Mouse (Mus musculus): ENCODE data around the gene 4930452B06Rik. TPM values are rescaled to one million over a fixed set of nuclear protein-coding genes. Genes with fewer than 3 reads are reported as not detected.
A peak's percentile ranks its signal among the peaks of the same experiment; 100 is the strongest.

The 4930452B06Rik gene
- polyA plus RNA-seq, 1 experiment from 2014 or later = 7.4 TPM

GRCm38 (mm10) chr14:8510288-8510959, 155.6 kb downstream of the 4930452B06Rik start:
- no peak overlapping the region for H3K4me2 ChIP-seq (ENCODE audit: low read length)
- no peak overlapping the region for H3K9ac ChIP-seq (ENCODE audit: low read depth, low read length)
- 84% methylated on average over 10 of the region's 10 CpGs for WGBS
- H3K4me3 ChIP-seq (ENCODE audit: low read depth, low read length) = no peak overlapping the region
- no peak overlapping the region for H3K27ac ChIP-seq (ENCODE audit: low read length)
- H3K27me3 ChIP-seq (ENCODE audit: control insufficient read depth, insufficient read depth, low read depth, low read length) = no peaks in the 10 kb centered on the region
- no peaks in the 10 kb centered on the region for H3K9me3 ChIP-seq (replicated peaks; ENCODE audit: control insufficient read depth, low read length, poor library complexity, severe bottlenecking)
- no peaks in the 10 kb centered on the region for H3K36me3 ChIP-seq (ENCODE audit: control insufficient read depth, insufficient read depth, low read length)
- no peaks in the 10 kb centered on the region for H3K4me1 ChIP-seq (ENCODE audit: control insufficient read depth, insufficient read depth, low read length)
- no peak for ATAC-seq

DNA sequence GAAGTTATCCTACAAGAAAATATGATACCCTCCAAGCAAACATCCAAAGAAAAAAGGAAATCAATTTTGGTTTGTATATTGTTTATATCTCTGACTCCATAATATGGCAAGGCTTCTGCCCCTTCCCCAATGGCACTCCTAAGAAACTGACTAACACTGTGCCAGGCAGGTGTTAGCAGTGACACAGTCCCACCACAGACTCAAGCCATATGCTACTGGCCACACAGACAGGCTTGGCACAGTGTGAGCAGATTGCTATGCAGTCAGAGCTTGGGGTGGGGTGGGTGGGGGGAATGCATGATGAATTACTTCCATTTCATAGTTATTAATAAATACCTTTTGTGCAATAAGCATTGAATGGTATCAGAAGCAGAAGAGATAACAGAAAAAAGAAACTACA, 157.4 kb downstream of the 4930452B06Rik start:
- Histone ChIP-seq H3K27ac (ENCODE audit: low read length) (no peak overlapping the region), H3K9ac (ENCODE audit: low read depth, low read length) (no peak overlapping the region), H3K4me2 (ENCODE audit: low read length) (no peak overlapping the region), H3K36me3 (ENCODE audit: control insufficient read depth, insufficient read depth, low read length) (no peaks in the 10 kb centered on the region), H3K27me3 (ENCODE audit: control insufficient read depth, insufficient read depth, low read depth, low read length) (no peaks in the 10 kb centered on the region), H3K9me3 (replicated peaks; ENCODE audit: control insufficient read depth, low read length, poor library complexity, severe bottlenecking) (no peaks in the 10 kb centered on the region), H3K4me1 (ENCODE audit: control insufficient read depth, insufficient read depth, low read length) (no peaks in the 10 kb centered on the region), H3K4me3 (ENCODE audit: low read depth, low read length) (no peak overlapping the region)
- no peak for ATAC-seq

DNA sequence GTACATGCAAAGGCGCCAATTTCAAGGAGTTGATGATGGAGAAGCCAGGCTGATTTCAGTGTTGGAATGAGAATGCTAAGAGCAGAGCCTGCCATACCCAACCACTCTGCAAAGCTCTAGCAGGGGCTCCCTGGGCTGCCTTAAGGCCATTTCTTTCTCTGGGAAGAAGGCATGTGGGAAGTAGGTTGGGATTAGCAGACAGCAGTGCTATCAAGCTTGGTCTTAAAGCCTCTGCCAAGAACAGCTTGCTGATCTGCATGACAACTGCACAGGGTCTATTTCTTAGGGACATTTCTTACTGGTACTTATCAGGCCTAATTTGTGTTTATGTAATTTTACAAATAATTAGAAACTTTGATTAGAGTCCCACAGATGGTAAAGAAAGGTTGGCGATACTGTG, 161.8 kb downstream of the 4930452B06Rik start:
- 95% methylated on average over 2 of the region's 2 CpGs for WGBS
- ATAC-seq = no peak
- Histone ChIP-seq H3K27me3 (ENCODE audit: control insufficient read depth, insufficient read depth, low read depth, low read length) (no peaks in the 10 kb centered on the region), H3K4me3 (ENCODE audit: low read depth, low read length) (no peak overlapping the region), H3K36me3 (ENCODE audit: control insufficient read depth, insufficient read depth, low read length) (no peaks in the 10 kb centered on the region), H3K4me1 (ENCODE audit: control insufficient read depth, insufficient read depth, low read length) (no peaks in the 10 kb centered on the region), H3K4me2 (ENCODE audit: low read length) (no peak overlapping the region), H3K9me3 (replicated peaks; ENCODE audit: control insufficient read depth, low read length, poor library complexity, severe bottlenecking) (no peaks in the 10 kb centered on the region), H3K9ac (ENCODE audit: low read depth, low read length) (no peak overlapping the region), H3K27ac (ENCODE audit: low read length) (no peak overlapping the region)

- WGBS = 94% methylated on average over 3 of the region's 3 CpGs
- no peaks in the 10 kb centered on the region for H3K4me1 ChIP-seq (ENCODE audit: control insufficient read depth, insufficient read depth, low read length)
Observed at GRCm38 (mm10) chr14:8503345-8503744, 162.7 kb downstream of the 4930452B06Rik start.

GRCm38 (mm10) chr14:8502496-8502895, 163.5 kb downstream of the 4930452B06Rik start:
- no peaks in the 10 kb centered on the region for H3K4me1 ChIP-seq (ENCODE audit: control insufficient read depth, insufficient read depth, low read length)
- no peaks in the 10 kb centered on the region for H3K27me3 ChIP-seq (ENCODE audit: control insufficient read depth, insufficient read depth, low read depth, low read length)
- H3K9ac ChIP-seq (ENCODE audit: low read depth, low read length) = no peak overlapping the region
- H3K36me3 ChIP-seq (ENCODE audit: control insufficient read depth, insufficient read depth, low read length) = no peaks in the 10 kb centered on the region
- no peak overlapping the region for H3K4me3 ChIP-seq (ENCODE audit: low read depth, low read length)
- no peaks in the 10 kb centered on the region for H3K9me3 ChIP-seq (replicated peaks; ENCODE audit: control insufficient read depth, low read length, poor library complexity, severe bottlenecking)
- H3K4me2 ChIP-seq (ENCODE audit: low read length) = no peak overlapping the region
- no peak overlapping the region for H3K27ac ChIP-seq (ENCODE audit: low read length)
- 95% methylated on average over 5 of the region's 5 CpGs for WGBS
- ATAC-seq = no peak

More at GRCm38 (mm10) chr14:8503345-8503744, 162.7 kb downstream of the 4930452B06Rik start:
- no peak for ATAC-seq
- Histone ChIP-seq H3K36me3 (ENCODE audit: control insufficient read depth, insufficient read depth, low read length) (no peaks in the 10 kb centered on the region), H3K4me3 (ENCODE audit: low read depth, low read length) (no peak overlapping the region), H3K9me3 (replicated peaks; ENCODE audit: control insufficient read depth, low read length, poor library complexity, severe bottlenecking) (no peaks in the 10 kb centered on the region), H3K4me2 (ENCODE audit: low read length) (no peak overlapping the region), H3K9ac (ENCODE audit: low read depth, low read length) (no peak overlapping the region), H3K27ac (ENCODE audit: low read length) (no peak overlapping the region), H3K27me3 (ENCODE audit: control insufficient read depth, insufficient read depth, low read depth, low read length) (no peaks in the 10 kb centered on the region)

DNA sequence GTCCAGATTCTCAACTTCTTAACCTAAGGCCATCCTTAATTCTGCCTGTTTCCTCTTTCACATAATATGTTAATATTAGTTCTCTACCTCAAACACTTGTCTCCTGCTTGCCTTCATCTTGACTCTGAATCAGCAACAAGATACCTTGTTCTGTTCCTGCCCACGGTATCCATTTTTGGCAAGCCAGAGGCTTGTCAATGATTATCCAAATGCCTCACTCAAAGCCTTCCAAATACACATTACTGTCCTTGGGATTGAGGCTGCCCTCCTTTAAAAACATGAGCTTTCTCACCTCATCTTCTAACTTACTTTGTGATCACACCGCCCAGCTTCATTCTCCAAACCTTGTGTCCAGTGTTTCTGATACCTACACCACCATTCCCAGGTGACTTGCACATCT, 170.3 kb downstream of the 4930452B06Rik start:
- no peaks in the 10 kb centered on the region for H3K27me3 ChIP-seq (ENCODE audit: control insufficient read depth, insufficient read depth, low read depth, low read length)
- 95% methylated on average over 2 of the region's 2 CpGs for WGBS
- no peak overlapping the region for H3K9ac ChIP-seq (ENCODE audit: low read depth, low read length)
- no peaks in the 10 kb centered on the region for H3K9me3 ChIP-seq (replicated peaks; ENCODE audit: control insufficient read depth, low read length, poor library complexity, severe bottlenecking)
- no peak overlapping the region for H3K4me2 ChIP-seq (ENCODE audit: low read length)
- ATAC-seq = no peak
- no peaks in the 10 kb centered on the region for H3K36me3 ChIP-seq (ENCODE audit: control insufficient read depth, insufficient read depth, low read length)
- no peaks in the 10 kb centered on the region for H3K4me1 ChIP-seq (ENCODE audit: control insufficient read depth, insufficient read depth, low read length)
- H3K4me3 ChIP-seq (ENCODE audit: low read depth, low read length) = no peak overlapping the region
- no peak overlapping the region for H3K27ac ChIP-seq (ENCODE audit: low read length)

DNA sequence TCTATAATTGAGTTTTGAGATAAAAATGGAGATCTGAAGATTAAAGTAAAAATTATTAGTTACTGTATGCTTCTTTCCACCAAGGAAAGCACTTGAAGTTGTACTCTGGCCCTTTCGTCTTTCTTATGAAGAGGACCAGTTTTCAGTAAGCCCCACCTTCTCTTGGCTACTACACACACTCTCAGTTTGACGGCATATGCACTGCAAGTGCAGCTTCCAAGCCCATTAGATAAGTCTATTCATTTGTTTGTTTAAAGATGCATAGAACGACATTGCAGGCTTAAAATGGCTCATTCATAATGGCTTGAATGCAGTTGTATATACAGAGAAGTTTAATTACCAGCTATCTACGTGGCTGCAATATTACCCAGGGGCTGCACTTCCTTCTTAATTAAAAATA, 171.1 kb downstream of the 4930452B06Rik start:
- Histone ChIP-seq H3K4me1 (ENCODE audit: control insufficient read depth, insufficient read depth, low read length) (no peaks in the 10 kb centered on the region), H3K36me3 (ENCODE audit: control insufficient read depth, insufficient read depth, low read length) (no peaks in the 10 kb centered on the region), H3K4me2 (ENCODE audit: low read length) (no peak overlapping the region), H3K27me3 (ENCODE audit: control insufficient read depth, insufficient read depth, low read depth, low read length) (no peaks in the 10 kb centered on the region), H3K9ac (ENCODE audit: low read depth, low read length) (no peak overlapping the region), H3K9me3 (replicated peaks; ENCODE audit: control insufficient read depth, low read length, poor library complexity, severe bottlenecking) (no peaks in the 10 kb centered on the region), H3K27ac (ENCODE audit: low read length) (no peak overlapping the region), H3K4me3 (ENCODE audit: low read depth, low read length) (no peak overlapping the region)
- 0 out of 2 replicates have a peak, but pooled peaks have one; percentile 17 for ATAC-seq
- 50% methylated on average over 4 of the region's 4 CpGs for WGBS

GRCm38 (mm10) chr14:8494260-8494659, 171.8 kb downstream of the 4930452B06Rik start:
- no peak overlapping the region for H3K4me2 ChIP-seq (ENCODE audit: low read length)
- no peak overlapping the region for H3K27ac ChIP-seq (ENCODE audit: low read length)
- no peaks in the 10 kb centered on the region for H3K27me3 ChIP-seq (ENCODE audit: control insufficient read depth, insufficient read depth, low read depth, low read length)
- no peaks in the 10 kb centered on the region for H3K9me3 ChIP-seq (replicated peaks; ENCODE audit: control insufficient read depth, low read length, poor library complexity, severe bottlenecking)
- 71% methylated on average over 1 of the region's 1 CpGs for WGBS
- no peaks in the 10 kb centered on the region for H3K36me3 ChIP-seq (ENCODE audit: control insufficient read depth, insufficient read depth, low read length)
- no peak for ATAC-seq
- no peaks in the 10 kb centered on the region for H3K4me1 ChIP-seq (ENCODE audit: control insufficient read depth, insufficient read depth, low read length)
- H3K4me3 ChIP-seq (ENCODE audit: low read depth, low read length) = no peak overlapping the region
- no peak overlapping the region for H3K9ac ChIP-seq (ENCODE audit: low read depth, low read length)

GRCm38 (mm10) chr14:8478098-8478497, 187.9 kb downstream of the 4930452B06Rik start:
- no peaks in the 10 kb centered on the region for H3K27me3 ChIP-seq (ENCODE audit: control insufficient read depth, insufficient read depth, low read depth, low read length)
- no peaks in the 10 kb centered on the region for H3K9me3 ChIP-seq (replicated peaks; ENCODE audit: control insufficient read depth, low read length, poor library complexity, severe bottlenecking)
- no peak overlapping the region for H3K4me2 ChIP-seq (ENCODE audit: low read length)
- 50% methylated on average over 5 of the region's 5 CpGs for WGBS
- no peak overlapping the region for H3K4me3 ChIP-seq (ENCODE audit: low read depth, low read length)
- no peaks in the 10 kb centered on the region for H3K36me3 ChIP-seq (ENCODE audit: control insufficient read depth, insufficient read depth, low read length)
- peaks cover 7% of the 10 kb centered on the region for H3K4me1 ChIP-seq (ENCODE audit: control insufficient read depth, insufficient read depth, low read length)
- H3K9ac ChIP-seq (ENCODE audit: low read depth, low read length) = no peak overlapping the region
- H3K27ac ChIP-seq (ENCODE audit: low read length) = no peak overlapping the region
- ATAC-seq = no peak
